Mouse (Mus musculus): ENCODE measurements around the gene Hecw2. TPM values are rescaled to one million over a fixed set of nuclear protein-coding genes. Genes with fewer than 3 reads are reported as not detected.

Gene Hecw2
- polyA plus RNA-seq, 1 experiment from 2014 or later = 5.7 TPM

- H3K9ac ChIP-seq (replicated peaks) = no peak overlapping the region
- H3K4me3 ChIP-seq (replicated peaks) = no peak overlapping the region
- H3K27me3 ChIP-seq = no peaks in the 10 kb centered on the region
- 0 out of 2 replicates have a peak, but pooled peaks cover 2% of the 10 kb centered on the region for H3K4me1 ChIP-seq (replicated peaks)
- 83% methylated on average over 4 of the region's 4 CpGs for WGBS
- no peak overlapping the region for H3K4me2 ChIP-seq (replicated peaks)
- no peak overlapping the region for H3K27ac ChIP-seq
- 0 out of 2 replicates have a peak, but pooled peaks cover 5% of the 10 kb centered on the region for H3K36me3 ChIP-seq
- ATAC-seq = no peak
- no peaks in the 10 kb centered on the region for H3K9me3 ChIP-seq
Measured at GRCm38 (mm10) chr1:53811919-53812318, 383.0 kb downstream of the Hecw2 start.

- H3K4me3 ChIP-seq (replicated peaks) = no peak overlapping the region
- ATAC-seq = no peak
- H3K27me3 ChIP-seq = no peaks in the 10 kb centered on the region
- WGBS = 87% methylated on average over 2 of the region's 2 CpGs
- 0 out of 2 replicates have a peak, but pooled peaks cover 5% of the 10 kb centered on the region for H3K36me3 ChIP-seq
- no peaks in the 10 kb centered on the region for H3K9me3 ChIP-seq
- H3K4me1 ChIP-seq (replicated peaks) = 0 out of 2 replicates have a peak, but pooled peaks cover 2% of the 10 kb centered on the region
- H3K4me2 ChIP-seq (replicated peaks) = no peak overlapping the region
- no peak overlapping the region for H3K9ac ChIP-seq (replicated peaks)
- H3K27ac ChIP-seq = no peak overlapping the region
Measured at GRCm38 (mm10) chr1:53808229-53808628, 386.7 kb downstream of the Hecw2 start.

- no peaks in the 10 kb centered on the region for H3K36me3 ChIP-seq
- no peaks in the 10 kb centered on the region for H3K27me3 ChIP-seq
- H3K4me1 ChIP-seq (replicated peaks) = no peaks in the 10 kb centered on the region
- H3K27ac ChIP-seq = no peak overlapping the region
- no peak for ATAC-seq
- 87% methylated on average over 3 of the region's 3 CpGs for WGBS
- H3K4me2 ChIP-seq (replicated peaks) = no peak overlapping the region
- H3K9ac ChIP-seq (replicated peaks) = no peak overlapping the region
- H3K9me3 ChIP-seq = no peaks in the 10 kb centered on the region
- H3K4me3 ChIP-seq (replicated peaks) = no peak overlapping the region
Measured at GRCm38 (mm10) chr1:53797811-53798210, 397.2 kb downstream of the Hecw2 start.

GRCm38 (mm10) chr1:53797074-53797473 is 397.9 kb downstream of the Hecw2 start:
- no peaks in the 10 kb centered on the region for H3K4me1 ChIP-seq (replicated peaks)
- H3K27ac ChIP-seq = no peak overlapping the region
- H3K9ac ChIP-seq (replicated peaks) = no peak overlapping the region
- 89% methylated on average over 5 of the region's 5 CpGs for WGBS
- no peak overlapping the region for H3K4me3 ChIP-seq (replicated peaks)
- no peaks in the 10 kb centered on the region for H3K27me3 ChIP-seq
- no peaks in the 10 kb centered on the region for H3K9me3 ChIP-seq
- H3K36me3 ChIP-seq = no peaks in the 10 kb centered on the region
- ATAC-seq = no peak
- H3K4me2 ChIP-seq (replicated peaks) = no peak overlapping the region

GRCm38 (mm10) chr1:53796271-53796670 is 398.7 kb downstream of the Hecw2 start:
- Histone ChIP-seq H3K36me3 (no peaks in the 10 kb centered on the region), H3K27ac (no peak overlapping the region), H3K9me3 (no peaks in the 10 kb centered on the region), H3K4me2 (replicated peaks) (no peak overlapping the region), H3K9ac (replicated peaks) (no peak overlapping the region), H3K4me1 (replicated peaks) (no peaks in the 10 kb centered on the region), H3K4me3 (replicated peaks) (no peak overlapping the region), H3K27me3 (no peaks in the 10 kb centered on the region)
- ATAC-seq = no peak
- WGBS = 88% methylated on average over 6 of the region's 6 CpGs

- no peaks in the 10 kb centered on the region for H3K9me3 ChIP-seq
- no peaks in the 10 kb centered on the region for H3K27me3 ChIP-seq
- H3K27ac ChIP-seq = no peak overlapping the region
- H3K4me2 ChIP-seq (replicated peaks) = no peak overlapping the region
- H3K4me3 ChIP-seq (replicated peaks) = no peak overlapping the region
- 82% methylated on average over 4 of the region's 4 CpGs for WGBS
- no peaks in the 10 kb centered on the region for H3K36me3 ChIP-seq
- no peaks in the 10 kb centered on the region for H3K4me1 ChIP-seq (replicated peaks)
- ATAC-seq = no peak
- H3K9ac ChIP-seq (replicated peaks) = no peak overlapping the region
Measured at GRCm38 (mm10) chr1:53795591-53795990, 399.4 kb downstream of the Hecw2 start.

- no peaks in the 10 kb centered on the region for H3K4me1 ChIP-seq (replicated peaks)
- 93% methylated on average over 5 of the region's 5 CpGs for WGBS
- no peaks in the 10 kb centered on the region for H3K9me3 ChIP-seq
- H3K36me3 ChIP-seq = no peaks in the 10 kb centered on the region
- no peak overlapping the region for H3K9ac ChIP-seq (replicated peaks)
- no peak overlapping the region for H3K4me3 ChIP-seq (replicated peaks)
- H3K4me2 ChIP-seq (replicated peaks) = no peak overlapping the region
- no peak for ATAC-seq
- no peaks in the 10 kb centered on the region for H3K27me3 ChIP-seq
- no peak overlapping the region for H3K27ac ChIP-seq
Measured at GRCm38 (mm10) chr1:53795081-53795480, 399.9 kb downstream of the Hecw2 start.

GRCm38 (mm10) chr1:53794279-53794678 is 400.7 kb downstream of the Hecw2 start:
- no peak for ATAC-seq
- Histone ChIP-seq H3K36me3 (no peaks in the 10 kb centered on the region), H3K27ac (no peak overlapping the region), H3K9ac (replicated peaks) (no peak overlapping the region), H3K27me3 (no peaks in the 10 kb centered on the region), H3K9me3 (no peaks in the 10 kb centered on the region), H3K4me3 (replicated peaks) (no peak overlapping the region), H3K4me2 (replicated peaks) (no peak overlapping the region), H3K4me1 (replicated peaks) (no peaks in the 10 kb centered on the region)
- WGBS = 83% methylated on average over 2 of the region's 2 CpGs

- Histone ChIP-seq H3K36me3 (no peaks in the 10 kb centered on the region), H3K4me2 (replicated peaks) (no peak overlapping the region), H3K4me3 (replicated peaks) (no peak overlapping the region), H3K4me1 (replicated peaks) (no peaks in the 10 kb centered on the region), H3K27me3 (no peaks in the 10 kb centered on the region), H3K27ac (no peak overlapping the region), H3K9ac (replicated peaks) (no peak overlapping the region), H3K9me3 (no peaks in the 10 kb centered on the region)
- ATAC-seq = no peak
- 91% methylated on average over 2 of the region's 2 CpGs for WGBS
Measured at GRCm38 (mm10) chr1:53791343-53791742, 403.6 kb downstream of the Hecw2 start.

GRCm38 (mm10) chr1:53784721-53785418 is 410.1 kb downstream of the Hecw2 start, which contains the start of gene Stk17b:
Gene Stk17b, minus strand, starts transcription at chr1:53785224.
- under 1% methylated on average over 79 of the region's 81 CpGs for WGBS
- H3K4me1 ChIP-seq (replicated peaks) = peaks cover 8% of the 10 kb centered on the region; the same call in 1 of the 2 replicates
- H3K4me3 ChIP-seq (replicated peaks) = peak within 1 kb of the TSS; percentile 81
- H3K4me2 ChIP-seq (replicated peaks) = peak within 1 kb of the TSS; percentile 87
- no peaks in the 10 kb centered on the region for H3K36me3 ChIP-seq
- peak within 1 kb of the TSS; percentile 33; the same call in 1 of the 2 replicates for H3K27ac ChIP-seq
- H3K27me3 ChIP-seq = no peaks in the 10 kb centered on the region
- peak within 1 kb of the TSS; percentile 63 for H3K9ac ChIP-seq (replicated peaks)
- peak; percentile 99 for ATAC-seq
- H3K9me3 ChIP-seq = no peaks in the 10 kb centered on the region

GRCm38 (mm10) chr1:53784291-53784720 is 410.7 kb downstream of the Hecw2 start:
- H3K36me3 ChIP-seq = no peaks in the 10 kb centered on the region
- no peaks in the 10 kb centered on the region for H3K27me3 ChIP-seq
- peak; percentile 3 for ATAC-seq
- peak overlapping the region; percentile 63 for H3K9ac ChIP-seq (replicated peaks)
- H3K4me1 ChIP-seq (replicated peaks) = peaks cover 8% of the 10 kb centered on the region; the same call in 1 of the 2 replicates
- peak overlapping the region; percentile 87 for H3K4me2 ChIP-seq (replicated peaks)
- H3K9me3 ChIP-seq = no peaks in the 10 kb centered on the region
- 1% methylated on average over 17 of the region's 17 CpGs for WGBS
- H3K27ac ChIP-seq = no peak overlapping the region
- H3K4me3 ChIP-seq (replicated peaks) = peak overlapping the region; percentile 81

GRCm38 (mm10) chr1:53782956-53783355 is 412.0 kb downstream of the Hecw2 start:
- Histone ChIP-seq H3K4me1 (replicated peaks) (peaks cover 8% of the 10 kb centered on the region; the same call in 1 of the 2 replicates), H3K27ac (no peak overlapping the region), H3K27me3 (no peaks in the 10 kb centered on the region), H3K36me3 (no peaks in the 10 kb centered on the region), H3K4me2 (replicated peaks) (no peak overlapping the region), H3K9ac (replicated peaks) (no peak overlapping the region), H3K9me3 (no peaks in the 10 kb centered on the region), H3K4me3 (replicated peaks) (no peak overlapping the region)
- 91% methylated on average over 1 of the region's 1 CpGs for WGBS
- no peak for ATAC-seq

Data from midbrain, embryonic 13.5 days (tissue).